Comparison of ENCODE assay signal across 21 mouse cellular contexts in the genomic region with DNA sequence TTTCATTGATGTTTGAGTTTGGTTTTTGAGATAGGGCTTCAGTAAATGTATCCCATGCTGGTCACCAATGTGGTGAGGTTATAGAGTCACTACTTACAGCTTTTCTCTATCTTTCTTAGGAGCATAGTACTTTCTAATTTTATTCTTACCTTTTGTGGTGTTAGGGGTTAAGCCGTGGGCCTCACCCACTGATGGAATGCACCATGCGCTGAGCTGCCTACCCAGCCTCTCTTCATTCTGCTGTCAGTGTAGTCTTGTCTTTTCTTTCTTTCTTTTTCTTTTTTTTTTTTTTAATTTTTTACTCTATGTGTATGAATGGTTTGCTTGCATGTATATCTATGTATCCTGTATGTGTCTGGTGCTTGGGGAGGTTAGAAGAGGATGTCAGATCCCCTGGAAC. TPM values are rescaled to one million over a fixed set of nuclear protein-coding genes. Genes with fewer than 3 reads are reported as not detected.
"Had no signal": no experiment of that assay in that cellular context is flagged by ENCODE, and none has a peak within 500 bp of the region (broad histone marks: within the 10 kb centered on the region; RNA-seq: fewer than 3 reads in every experiment).

No protein-coding gene starts in this region.

- DNase-seq: lung, adult 18-20 months; lung, embryonic 14.5 days; lung, postnatal 10 days; lung, postnatal 4 days; midbrain, embryonic 14.5 days; retina, postnatal 1 day; right cerebral cortex, adult 18-20 months; right cerebral cortex, postnatal 25 days; right cerebral cortex, postnatal 4 days; spleen, adult 18-20 months; thymus, adult 18-20 months; thymus, postnatal 14 days; thymus, postnatal 36 days had no signal

- ATAC-seq: midbrain, embryonic 16.5 days had no signal

RNA-seq across cellular contexts. Expression of gene Tlr9, which starts 42.9 kb away (rescaled TPM):
- polyA plus RNA-seq: lung, embryonic 16.5 days; midbrain, embryonic 10.5 days; midbrain, embryonic 12.5 days; midbrain, embryonic 16.5 days; myocyte; neural tube, embryonic 11.5 days; neural tube, embryonic 13.5 days; neural tube, embryonic 15.5 days had no signal
